Mouse (Mus musculus) E14TG2a.4 (cell line): ENCODE data around the gene Pnkp.

ENCODE experiments used
- CTCF ChIP-seq: conservative IDR thresholded peaks from 2 replicates; pipeline ENCODE4 v1.5.1; 2014; ENCODE audit warnings: low read length
- NANOG ChIP-seq: IDR thresholded peaks from 2 replicates; pipeline ENCODE4 v1.6.1; 2014; ENCODE audit warnings: borderline replicate concordance, low read length, mixed read lengths
- POU5F1 ChIP-seq: IDR thresholded peaks from 2 replicates; pipeline ENCODE4 v1.6.1; 2014; ENCODE audit warnings: low read length, borderline replicate concordance

DNA sequence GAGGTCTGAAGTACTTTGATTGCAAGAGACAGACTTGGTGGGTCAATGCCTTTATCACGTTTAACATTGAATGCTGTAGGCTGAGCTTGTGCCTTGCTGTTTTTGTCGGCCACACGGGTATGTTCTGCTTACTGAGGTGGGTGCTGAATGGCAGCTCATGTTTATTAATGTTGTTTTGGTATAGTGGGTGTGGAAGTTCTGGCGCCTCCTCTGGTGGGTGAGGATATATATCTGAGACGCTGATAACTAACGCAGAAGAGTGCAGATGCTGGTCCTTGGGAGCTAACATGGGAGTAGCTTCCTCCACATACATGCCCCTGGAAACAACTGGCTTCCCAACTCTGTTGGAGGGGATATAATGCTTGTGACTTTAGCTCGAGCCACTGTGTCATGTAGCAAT, 33.5 kb upstream of the Pnkp start:
- TF ChIP-seq CTCF (no peak), NANOG (no peak), POU5F1 (no peak)
